In genomic region chr17:60738211-60738610, GRCm38 (mm10) we compare ENCODE assay signal across 25 mouse cellular contexts.
"Had no signal": no experiment of that assay in that cellular context is flagged by ENCODE, and none has a peak within 500 bp of the region (broad histone marks: within the 10 kb centered on the region; RNA-seq: fewer than 3 reads in every experiment).

No protein-coding gene starts in this region.

- H3K9ac ChIP-seq: heart, embryonic 13.5 days; heart, embryonic 15.5 days; hindbrain, embryonic 13.5 days; hindbrain, embryonic 15.5 days; kidney, embryonic 15.5 days; limb, embryonic 12.5 days had no signal

- DNase-seq: gastrocnemius, postnatal 14 days; gastrocnemius, postnatal 36 days; heart, adult 11 months; heart, adult 2 months; heart, postnatal 14 days; heart, postnatal 36 days; kidney, adult 11 months; kidney, adult 2 months; kidney, adult 9 months; kidney, postnatal 14 days; kidney, postnatal 36 days; liver had no signal

- H3K4me1 ChIP-seq: heart, embryonic 13.5 days; heart, embryonic 15.5 days; hindbrain, embryonic 13.5 days; hindbrain, embryonic 15.5 days; kidney, embryonic 15.5 days; limb, embryonic 10.5 days; limb, embryonic 12.5 days had no signal

- H3K27ac ChIP-seq: heart, adult 2 months; heart, embryonic 13.5 days; heart, embryonic 15.5 days; hindbrain, embryonic 13.5 days; hindbrain, embryonic 15.5 days; hindbrain, postnatal 0 days; kidney, embryonic 15.5 days; kidney, postnatal 0 days; layer of hippocampus, adult 2 months; left cerebral cortex, adult 2 months; limb, embryonic 10.5 days; limb, embryonic 12.5 days had no signal

- H3K9me3 ChIP-seq: heart, embryonic 13.5 days; heart, embryonic 15.5 days; hindbrain, embryonic 13.5 days; hindbrain, embryonic 15.5 days; kidney, embryonic 15.5 days; limb, embryonic 10.5 days; limb, embryonic 12.5 days had no signal

- H3K4me3 ChIP-seq: heart, adult 2 months; heart, embryonic 13.5 days; heart, embryonic 15.5 days; hindbrain, embryonic 13.5 days; hindbrain, embryonic 15.5 days; kidney, embryonic 15.5 days; layer of hippocampus, adult 2 months; left cerebral cortex, adult 2 months; limb, embryonic 10.5 days; limb, embryonic 12.5 days had no signal

- H3K4me2 ChIP-seq: heart, embryonic 11.5 days; heart, embryonic 13.5 days; heart, embryonic 15.5 days; hindbrain, embryonic 13.5 days; hindbrain, embryonic 15.5 days; kidney, embryonic 15.5 days; limb, embryonic 12.5 days had no signal

- ATAC-seq: hindbrain, postnatal 0 days; intestine, embryonic 16.5 days had no signal

- H3K27me3 ChIP-seq: heart, embryonic 13.5 days; heart, embryonic 15.5 days; hindbrain, embryonic 13.5 days; hindbrain, embryonic 15.5 days; kidney, embryonic 15.5 days; limb, embryonic 12.5 days had no signal

- H3K36me3 ChIP-seq: heart, embryonic 13.5 days; heart, embryonic 15.5 days; hindbrain, embryonic 13.5 days; hindbrain, embryonic 15.5 days; kidney, embryonic 15.5 days; limb, embryonic 10.5 days; limb, embryonic 12.5 days had no signal
